Mouse (Mus musculus) embryonic fibroblast, embryonic 13.5 days (primary cell): ENCODE data around the gene Ccdc8.

Experiments used
- CTCF ChIP-seq: IDR thresholded peaks from 2 replicates; pipeline ENCODE4 v1.5.1; 2011; ENCODE audit warnings: mild to moderate bottlenecking, control low read depth, low read length, moderate library complexity, borderline replicate concordance; ENCODE audit not compliant: insufficient read depth
- POLR2A ChIP-seq: IDR thresholded peaks from 2 replicates; pipeline ENCODE4 v1.6.1; 2011; ENCODE audit warnings: low read depth, mild to moderate bottlenecking, control low read depth, low read length, moderate library complexity

- no peak for TF ChIP-seq POLR2A
- no peak for TF ChIP-seq CTCF
Measured at GRCm38 (mm10) chr7:16992451-16992807, at the start of gene Ccdc8.
